Mouse (Mus musculus) urinary bladder, postnatal 10 days (tissue): ENCODE results near the gene Grb10.

Experiments
- DNase-seq: peaks from one replicate; pipeline ENCODE4 v3.0.0; 2022; ENCODE audit warnings: low spot score

Gene Grb10

DNA sequence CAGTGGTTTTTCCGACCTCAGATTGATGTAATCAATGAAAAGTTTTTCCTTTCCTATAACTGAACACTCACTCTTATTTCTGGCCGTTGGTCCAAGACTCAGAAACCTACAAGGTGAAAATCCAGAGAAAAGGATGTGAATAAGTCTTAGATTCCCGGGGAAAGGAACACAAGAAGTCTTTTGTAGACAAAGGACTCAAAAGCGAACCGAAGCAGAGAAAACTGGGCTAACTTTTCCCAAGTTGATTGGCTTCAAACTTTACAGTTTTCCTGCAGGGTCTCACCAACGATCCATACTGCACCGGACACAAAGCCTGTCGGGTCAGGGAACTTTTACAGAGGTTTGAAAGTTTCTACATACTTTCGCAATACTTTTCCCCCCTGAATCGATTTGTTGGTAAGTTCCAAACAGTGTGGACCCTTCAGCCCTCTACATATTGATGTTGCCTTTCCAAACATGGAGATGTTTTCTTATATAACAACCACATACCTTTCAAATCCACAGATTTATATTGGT, at the start of gene Grb10:
TSS of gene Grb10 (minus strand) at position 214 of the 516 bp plus-strand sequence.
- no peak for DNase-seq

DNA sequence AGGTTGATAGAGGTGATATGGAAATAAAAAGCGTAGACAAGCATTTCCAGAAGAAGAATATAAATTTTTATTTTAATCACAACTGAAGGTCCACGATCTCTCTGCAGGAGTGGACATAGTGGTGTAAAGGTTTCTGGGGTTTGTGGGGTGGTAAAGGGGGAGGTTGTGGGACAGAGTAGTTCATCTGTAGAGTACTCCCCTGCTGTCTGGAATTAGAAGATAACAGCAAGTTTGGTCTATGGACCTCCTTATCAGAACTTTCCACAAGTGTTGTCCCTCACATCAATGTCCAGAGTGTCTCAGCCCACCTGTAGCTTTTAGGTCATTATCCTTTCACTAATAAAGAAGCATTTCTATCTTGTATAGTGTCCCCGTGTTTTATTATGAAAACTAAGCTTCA, 43.2 kb upstream of the Grb10 start:
- no peak for DNase-seq

GRCm38 (mm10) chr11:12079231-12079630, 40.7 kb upstream of the Grb10 start:
- no peak for DNase-seq

DNA sequence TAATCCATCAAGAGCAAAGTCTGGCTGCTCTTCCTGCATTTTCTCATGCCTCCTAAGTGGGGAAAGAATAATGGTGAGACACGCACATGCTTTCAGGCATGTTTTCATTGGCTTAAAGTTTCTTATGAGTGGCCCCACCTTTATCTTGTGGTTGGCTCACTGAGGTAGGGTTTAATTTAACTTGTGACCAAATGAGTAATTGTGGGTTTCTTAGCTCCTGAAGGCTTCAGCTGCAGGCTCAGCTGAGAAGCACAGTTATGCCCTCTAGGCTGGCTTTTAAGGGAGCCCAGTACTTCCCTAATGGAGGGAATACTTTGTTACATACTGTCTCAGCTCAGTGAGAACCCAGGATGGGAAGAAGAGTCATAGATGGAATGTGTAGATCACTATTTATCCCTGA, 37.0 kb upstream of the Grb10 start:
- no peak for DNase-seq

GRCm38 (mm10) chr11:12073394-12074226, 35.1 kb upstream of the Grb10 start:
- no peak for DNase-seq

GRCm38 (mm10) chr11:12072322-12072721, 33.8 kb upstream of the Grb10 start:
- no peak for DNase-seq

DNA sequence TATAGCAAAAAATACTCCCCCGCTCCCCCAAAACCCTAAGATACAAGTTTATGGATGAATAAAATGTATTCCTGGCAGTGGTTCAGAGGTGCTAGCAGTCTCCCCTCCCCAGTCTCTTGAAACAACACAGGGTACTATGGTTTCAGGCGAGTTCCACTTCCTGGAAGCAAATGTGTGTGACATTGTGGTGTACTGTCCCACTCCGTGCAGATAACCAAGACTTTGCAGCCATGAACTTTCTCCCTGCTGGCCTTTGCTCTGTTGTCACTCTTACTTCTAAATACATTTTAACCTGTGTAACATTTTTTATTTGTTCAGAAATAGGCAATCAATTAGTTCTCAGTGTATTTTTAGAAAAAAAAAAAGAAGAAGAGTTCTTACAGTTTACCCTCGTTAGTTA, 20.5 kb upstream of the Grb10 start:
- DNase-seq: no peak

DNA sequence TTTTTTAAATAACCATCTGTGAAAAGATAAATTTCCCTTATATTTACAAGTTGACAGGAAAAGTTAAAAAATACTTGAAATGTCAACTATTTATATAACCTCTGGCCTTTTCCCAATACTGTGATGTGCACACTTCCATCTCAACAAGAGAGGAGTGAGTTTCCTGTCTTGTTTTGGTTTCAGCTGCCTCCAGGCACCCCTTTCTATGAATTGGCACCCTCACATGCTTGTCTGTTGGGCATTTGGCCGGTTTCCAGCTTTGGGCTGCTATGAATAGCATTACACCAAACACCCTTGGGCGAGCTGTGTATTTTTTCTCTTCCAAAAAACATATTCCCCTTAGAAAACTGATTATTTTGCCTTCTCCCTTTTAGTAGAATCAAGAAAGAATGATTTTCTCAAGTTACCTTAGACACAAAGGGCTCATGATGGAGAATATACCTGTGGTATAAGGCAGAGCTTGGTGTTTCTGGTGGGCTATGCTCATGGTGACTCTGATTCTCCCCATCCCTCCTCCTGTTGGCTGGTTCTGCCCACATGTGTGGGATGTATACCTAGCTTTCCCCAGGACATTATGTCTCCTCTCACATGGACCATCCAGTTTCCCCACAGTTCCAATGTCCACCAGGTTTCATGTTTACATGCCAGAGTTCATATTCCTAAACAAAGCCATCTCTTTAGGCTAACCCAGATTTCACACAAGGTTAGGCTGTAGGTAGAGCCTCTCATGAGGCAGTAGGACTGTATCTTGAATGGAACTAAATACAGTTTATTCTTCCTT, 10.3 kb upstream of the Grb10 start:
- no peak for DNase-seq

DNA sequence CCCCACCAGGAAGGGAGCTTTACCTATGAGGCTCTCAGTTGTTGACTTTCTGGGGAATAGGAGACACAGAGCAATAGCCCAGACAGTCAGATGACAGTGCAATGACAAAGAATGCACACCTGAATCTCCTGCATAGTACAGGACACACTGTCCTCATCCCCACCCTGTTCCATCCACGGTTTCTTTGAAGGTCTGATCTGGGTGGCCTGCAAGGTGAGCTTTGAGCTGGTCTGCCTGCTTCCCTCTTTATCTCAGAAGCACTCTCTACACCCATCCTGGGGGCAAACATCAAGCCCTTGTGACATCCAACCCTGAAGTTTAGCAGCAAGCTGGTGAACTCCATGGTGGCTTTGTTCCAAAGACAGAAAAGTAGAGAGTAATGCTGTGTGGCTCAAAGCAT, 9.7 kb upstream of the Grb10 start:
- DNase-seq: no peak

DNA sequence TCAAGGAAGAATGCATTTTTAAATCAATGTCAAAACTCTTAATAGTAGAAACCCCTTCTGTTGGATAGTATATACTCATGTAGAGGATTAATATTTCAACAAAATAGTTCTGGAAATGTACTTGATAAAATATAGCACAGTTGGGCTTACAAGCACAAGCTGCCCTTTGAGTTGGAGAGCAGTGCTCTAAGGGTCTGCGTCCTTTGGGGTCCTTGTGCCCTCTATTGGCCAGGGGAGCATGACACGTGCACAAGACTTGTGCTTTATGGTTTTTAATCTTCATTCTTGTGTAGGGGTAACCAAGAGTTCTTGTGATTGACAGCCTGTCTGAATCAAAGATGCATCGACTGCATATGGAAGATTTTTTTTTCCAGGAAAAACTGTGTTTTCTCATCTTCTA, 5.8 kb upstream of the Grb10 start:
- DNase-seq: no peak

DNA sequence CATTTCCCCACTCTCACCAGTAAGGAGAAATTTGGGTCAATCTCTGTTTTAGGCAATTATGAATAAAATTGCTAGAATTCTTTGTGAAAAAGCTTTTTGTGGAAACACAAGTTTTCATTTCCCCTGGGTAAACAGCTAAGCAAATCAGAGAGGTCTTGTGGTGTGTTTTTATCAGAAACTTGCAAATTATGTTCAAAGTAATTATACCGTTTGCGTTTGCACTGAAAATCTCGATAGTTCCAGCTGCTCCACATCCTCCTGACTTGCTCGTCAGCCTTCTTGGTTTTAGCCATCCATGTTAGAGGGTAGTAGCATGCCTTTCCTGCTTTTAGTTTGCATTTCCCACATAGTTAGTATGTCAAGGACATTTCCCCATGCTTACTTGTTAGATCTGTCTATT, 3.3 kb upstream of the Grb10 start:
- no peak for DNase-seq

GRCm38 (mm10) chr11:12041379-12041778, 2.9 kb upstream of the Grb10 start:
- no peak for DNase-seq

DNA sequence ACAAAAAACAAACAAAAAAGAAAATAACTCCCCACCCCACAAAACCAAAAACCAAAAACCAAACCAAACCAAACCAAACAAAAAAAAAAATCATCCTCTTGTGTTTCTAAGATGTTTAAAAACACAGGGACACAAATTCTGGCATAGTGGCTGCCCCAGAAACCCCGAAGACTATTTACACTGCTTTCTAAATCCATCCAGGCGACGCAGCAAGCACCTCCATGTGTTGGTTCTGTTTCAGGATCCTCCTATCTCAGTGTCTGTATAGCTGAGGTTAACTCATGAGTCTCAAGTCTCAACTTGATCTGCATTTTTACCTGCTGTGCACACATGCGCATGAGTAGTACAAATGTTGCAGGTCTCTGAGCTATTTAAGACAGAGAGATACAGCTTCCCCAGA, 1.9 kb upstream of the Grb10 start:
- no peak for DNase-seq

- DNase-seq: no peak
These were observed 1.3 kb upstream of the Grb10 start for GRCm38 (mm10) chr11:12039748-12040147.

DNA sequence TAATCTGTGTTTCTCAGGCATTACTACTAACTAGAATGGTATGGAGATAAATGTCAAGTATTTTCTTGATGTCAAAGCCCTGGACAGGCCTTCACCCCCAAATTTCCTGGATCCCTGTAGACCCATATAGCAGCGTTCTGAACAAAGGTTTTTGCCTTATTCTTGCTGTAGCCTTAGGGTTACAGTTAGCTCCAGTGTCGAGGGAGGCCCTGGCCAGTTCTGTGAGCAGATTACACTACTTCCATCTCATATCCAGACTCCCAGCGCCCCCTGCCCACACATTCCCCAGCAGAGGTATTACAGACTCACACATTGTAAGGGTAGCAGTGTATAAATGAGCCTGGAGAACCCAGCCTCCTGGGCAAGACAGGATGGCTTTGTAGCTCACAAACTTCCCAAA, 615 bp upstream of the Grb10 start:
- DNase-seq: no peak

DNA sequence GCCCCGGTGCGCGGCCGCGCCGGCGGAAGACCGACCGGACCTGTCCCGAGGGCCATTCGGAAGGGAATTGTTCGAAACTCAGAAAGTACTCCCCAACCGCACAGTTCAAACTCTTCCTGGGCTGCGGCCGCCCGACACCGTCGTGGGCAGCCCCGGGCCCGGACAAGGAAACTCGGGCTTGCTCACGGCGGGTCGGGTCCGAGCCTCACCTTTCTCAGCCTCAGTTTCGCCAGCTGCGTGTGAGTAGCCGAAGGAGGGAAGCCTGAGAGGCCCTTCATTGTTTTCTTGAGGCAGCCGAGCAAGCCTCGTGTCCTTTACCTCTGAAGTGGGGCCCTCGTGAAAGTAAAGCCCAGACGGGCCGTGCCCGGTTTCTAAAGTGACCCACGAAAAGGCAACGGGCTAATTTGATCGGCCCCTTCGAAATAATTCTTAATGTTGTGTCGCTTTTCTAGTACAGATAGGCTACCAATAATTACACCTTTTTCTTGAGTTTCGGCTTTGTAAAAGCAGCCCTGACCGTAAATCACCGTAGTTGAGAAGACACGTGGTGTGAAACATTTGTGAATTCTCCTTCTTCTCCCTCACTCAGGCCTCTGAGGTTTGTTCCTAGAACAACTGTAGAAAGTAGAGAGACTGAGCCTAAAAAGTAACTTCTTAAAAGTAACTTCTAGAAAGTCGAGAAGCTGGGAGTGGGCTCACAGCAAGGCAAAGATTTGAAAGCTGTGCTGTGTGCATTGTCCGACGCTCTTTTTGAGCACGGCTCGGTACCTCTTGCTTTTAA, 604 bp downstream of the Grb10 start:
- no peak for DNase-seq

DNA sequence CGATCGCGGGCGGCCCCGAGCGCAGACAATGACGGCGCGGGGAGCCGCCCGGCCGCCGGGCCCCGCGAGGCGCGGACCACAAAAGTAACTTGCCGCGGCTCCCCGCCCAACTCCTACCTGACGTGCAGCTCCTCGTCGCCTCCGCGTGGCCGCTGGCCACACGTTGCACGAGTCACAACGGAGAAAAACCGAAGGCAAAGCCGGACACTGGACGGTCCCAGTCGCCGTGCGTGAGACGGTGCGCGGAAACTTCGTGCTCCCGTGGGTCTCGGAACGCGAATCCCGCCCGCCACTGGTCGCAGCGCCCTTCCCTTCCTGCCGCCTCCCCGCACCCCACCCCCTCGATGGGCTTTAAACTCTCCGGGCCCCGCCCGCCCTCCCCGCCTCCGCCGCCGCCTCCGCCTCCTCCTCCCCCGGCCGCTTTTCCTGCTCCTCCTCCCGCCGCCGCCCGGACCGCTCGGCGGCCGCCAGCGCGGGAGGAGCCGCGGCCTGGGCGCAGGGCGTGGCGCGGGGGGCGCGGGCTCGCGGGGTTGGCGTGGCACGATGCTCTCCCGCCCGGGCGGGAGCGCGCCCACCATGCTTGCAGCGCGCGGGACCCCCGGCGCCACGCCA, 1.3 kb downstream of the Grb10 start:
- no peak for DNase-seq

- DNase-seq: no peak
These were observed 2.3 kb downstream of the Grb10 start for GRCm38 (mm10) chr11:12035916-12036910.

DNA sequence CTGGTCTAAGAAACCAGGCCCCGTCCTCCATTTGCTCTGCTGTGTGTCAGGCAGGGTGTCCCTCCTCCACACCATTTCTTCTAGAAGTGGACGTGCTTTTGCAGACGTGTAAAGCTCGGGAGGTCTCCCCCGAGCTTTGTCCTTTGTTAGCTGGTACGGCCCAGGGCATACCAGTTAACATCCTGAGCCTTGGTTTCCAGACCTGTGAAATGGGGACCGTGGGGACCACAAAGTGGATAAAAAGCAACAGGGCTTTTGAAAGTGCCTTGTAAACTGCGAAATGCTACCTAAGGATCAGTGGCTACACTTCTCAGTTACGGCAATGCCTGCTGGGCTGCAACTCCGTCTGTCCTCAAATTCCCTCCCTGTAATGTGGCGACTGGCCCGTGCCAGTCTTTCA, 3.2 kb downstream of the Grb10 start:
- DNase-seq: no peak

DNA sequence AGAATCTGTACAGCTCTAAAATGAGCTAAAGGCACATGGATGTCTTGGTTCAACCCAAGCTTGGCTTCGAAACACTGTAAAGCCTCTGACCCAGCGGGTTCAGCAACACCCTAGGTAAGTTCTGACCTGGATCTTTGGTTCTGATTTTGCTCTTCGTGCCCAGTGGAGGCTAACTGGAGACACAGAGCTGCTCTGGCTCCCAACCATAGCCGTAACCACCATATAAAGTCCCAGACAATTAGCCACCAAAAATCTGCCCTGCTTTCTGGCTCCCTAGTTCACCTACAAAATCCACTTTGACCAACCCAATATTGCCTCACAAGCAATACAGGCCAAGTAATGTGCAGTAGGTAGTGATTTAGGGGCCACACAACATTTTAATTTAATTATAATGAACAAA, 3.7 kb downstream of the Grb10 start:
- DNase-seq: no peak

GRCm38 (mm10) chr11:12034371-12034770, 4.1 kb downstream of the Grb10 start:
- no peak for DNase-seq
